Mouse (Mus musculus) neural tube, embryonic 13.5 days (tissue): Measurements from ENCODE around the gene Lgi2. TPM values are rescaled to one million over a fixed set of nuclear protein-coding genes. Genes with fewer than 3 reads are reported as not detected.

Experiments
- ATAC-seq: fragments of 200-750 bp; cut with Nextera tagmentation; 2 replicates; pipeline ENCODE4 v1.8.0; 2017; ENCODE audit warnings: low read depth, mild to moderate bottlenecking, moderate TSS enrichment, moderate library complexity
- H3K27ac ChIP-seq: fragments of 300-500 bp; sonication (generic); replicated peaks from 2 replicates; pipeline ENCODE4 v1.5.1; 2015; ENCODE audit warnings: moderate library complexity, mild to moderate bottlenecking, inconsistent platforms
- H3K27me3 ChIP-seq: fragments of 300-500 bp; sonication (generic); 2 replicates; pipeline ENCODE4 v1.6.1; 2015; ENCODE audit warnings: mild to moderate bottlenecking, inconsistent platforms
- H3K36me3 ChIP-seq: fragments of 300-500 bp; sonication (generic); 2 replicates; pipeline ENCODE4 v1.6.1; 2015; ENCODE audit warnings: mild to moderate bottlenecking, inconsistent platforms
- H3K4me1 ChIP-seq: fragments of 300-500 bp; sonication (generic); replicated peaks from 2 replicates; pipeline ENCODE4 v1.6.1; 2015; ENCODE audit warnings: inconsistent platforms
- H3K4me2 ChIP-seq: fragments of 300-500 bp; sonication (generic); 2 replicates; pipeline ENCODE4 v1.6.1; 2015; ENCODE audit warnings: inconsistent platforms, mild to moderate bottlenecking, moderate library complexity
- H3K4me3 ChIP-seq: fragments of 300-500 bp; sonication (generic); 2 replicates; pipeline ENCODE4 v1.5.1; 2015; ENCODE audit warnings: mild to moderate bottlenecking, inconsistent platforms
- H3K9ac ChIP-seq: fragments of 300-500 bp; sonication (generic); 2 replicates; pipeline ENCODE4 v1.6.1; 2015; ENCODE audit warnings: moderate library complexity, mild to moderate bottlenecking, inconsistent platforms
- H3K9me3 ChIP-seq: fragments of 300-500 bp; sonication (generic); 2 replicates; pipeline ENCODE4 v1.6.1; 2016; ENCODE audit warnings: inconsistent platforms
- WGBS: fragments of 180-500 bp; shearing (Covaris S2); methylation state at CpG from one replicate; pipeline ENCODE4 v1.1.7; 2015; 5-methylcytosine and 5-hydroxymethylcytosine counted together
- polyA plus RNA-seq: library from polyadenylated mRNA; unstranded; fragments of >200 nt; fragmentation: Nextera tagmentation; extraction: Ambion mirVana; gene quantifications from 2 replicates; pipeline ENCODE4 v1.2.1, GENCODE M21; 2015

Gene Lgi2
- polyA plus RNA-seq, 1 experiment from 2014 or later = 3.1 TPM

DNA sequence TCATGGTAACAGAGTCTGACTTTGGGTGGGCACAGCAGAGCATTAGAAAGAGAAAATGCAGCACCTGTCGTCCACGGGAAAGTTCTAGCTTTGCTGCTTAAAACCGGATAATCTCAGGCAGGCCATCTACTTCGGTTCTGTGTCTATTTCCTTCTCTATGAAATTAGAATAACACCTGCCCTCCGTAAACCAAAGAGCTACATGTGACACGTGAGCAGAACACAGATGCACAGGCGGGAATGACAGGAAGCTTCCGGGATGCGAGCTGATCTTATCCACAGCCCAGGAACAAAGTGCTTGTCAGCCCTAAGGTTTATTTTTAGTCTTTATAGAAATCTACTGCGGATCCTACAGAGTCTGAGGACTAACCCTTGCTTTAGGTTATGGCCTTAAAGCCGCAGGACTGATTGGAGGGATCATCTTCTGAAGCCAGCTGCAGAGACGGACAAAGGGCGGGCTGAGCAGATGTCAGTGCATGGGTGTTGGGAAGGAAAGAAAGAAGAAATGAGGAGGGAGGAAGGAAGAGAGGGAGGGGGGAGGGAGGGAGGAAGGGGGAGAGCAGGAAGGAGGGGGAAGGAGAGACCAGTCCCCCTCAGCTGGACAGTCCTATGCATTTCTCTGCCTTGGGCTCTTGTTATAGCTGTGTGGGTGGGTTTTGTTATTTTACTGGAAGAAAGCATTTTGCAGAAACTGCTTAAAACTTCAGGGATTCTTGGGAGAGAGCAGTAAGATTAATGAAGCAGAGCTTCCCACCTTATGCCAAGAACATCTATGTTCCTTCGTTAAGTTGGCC lies 31.3 kb downstream of the Lgi2 start:
- H3K27me3 ChIP-seq = no peaks in the 10 kb centered on the region
- 80% methylated on average over 14 of the region's 14 CpGs for WGBS
- no peak overlapping the region for H3K4me2 ChIP-seq
- H3K27ac ChIP-seq = no peak overlapping the region
- H3K4me3 ChIP-seq = no peak overlapping the region
- no peak overlapping the region for H3K9ac ChIP-seq
- 0 out of 2 replicates have a peak, but pooled peaks cover 6% of the 10 kb centered on the region for H3K36me3 ChIP-seq
- no peak for ATAC-seq
- peaks cover 10% of the 10 kb centered on the region; the same call in 1 of the 2 replicates for H3K4me1 ChIP-seq
- no peaks in the 10 kb centered on the region for H3K9me3 ChIP-seq

DNA sequence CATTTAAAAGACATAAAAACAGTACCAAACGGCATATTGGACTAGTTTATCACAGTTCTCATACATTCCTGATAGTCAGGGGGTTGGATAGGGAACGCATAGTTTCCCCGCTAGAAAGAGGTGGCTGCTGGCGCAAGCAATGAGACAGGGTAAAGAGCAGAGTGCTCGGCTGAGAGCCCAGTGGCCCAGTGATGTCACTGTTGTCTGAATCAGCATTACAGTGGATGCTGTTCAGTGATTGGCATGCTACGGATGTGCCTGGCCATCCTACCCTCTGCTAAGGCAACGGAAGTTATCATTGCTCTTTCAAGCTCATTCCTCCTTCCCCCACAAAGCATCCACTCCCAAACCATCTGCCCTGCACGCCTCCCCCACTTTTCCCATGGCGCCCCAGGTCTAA lies 32.6 kb downstream of the Lgi2 start:
- Histone ChIP-seq H3K36me3 (0 out of 2 replicates have a peak, but pooled peaks cover 6% of the 10 kb centered on the region), H3K4me3 (no peak overlapping the region), H3K27ac (no peak overlapping the region), H3K27me3 (no peaks in the 10 kb centered on the region), H3K4me2 (no peak overlapping the region), H3K9ac (no peak overlapping the region), H3K9me3 (no peaks in the 10 kb centered on the region), H3K4me1 (peaks cover 10% of the 10 kb centered on the region; the same call in 1 of the 2 replicates)
- 85% methylated on average over 9 of the region's 9 CpGs for WGBS
- ATAC-seq = no peak

DNA sequence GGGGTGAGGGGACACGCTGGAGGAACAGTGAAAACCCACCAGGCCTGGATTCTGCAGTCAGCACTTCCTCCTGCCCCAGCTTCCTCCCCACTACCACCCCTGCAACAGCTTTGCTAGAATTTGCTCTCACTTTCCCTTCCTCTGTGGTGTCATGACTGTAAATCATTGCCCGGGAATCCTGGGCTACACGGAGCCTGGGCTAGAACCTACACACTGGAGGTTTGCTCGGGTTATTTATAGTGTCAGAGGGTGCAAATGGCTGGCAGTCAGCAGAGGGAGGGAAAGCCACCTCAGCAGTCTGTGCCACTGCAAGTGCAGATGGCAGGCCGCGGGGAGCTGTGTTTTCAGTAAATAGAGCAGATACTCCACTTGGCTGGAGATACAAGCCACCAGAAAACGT lies 37.7 kb downstream of the Lgi2 start:
- WGBS = 47% methylated on average over 7 of the region's 7 CpGs

DNA sequence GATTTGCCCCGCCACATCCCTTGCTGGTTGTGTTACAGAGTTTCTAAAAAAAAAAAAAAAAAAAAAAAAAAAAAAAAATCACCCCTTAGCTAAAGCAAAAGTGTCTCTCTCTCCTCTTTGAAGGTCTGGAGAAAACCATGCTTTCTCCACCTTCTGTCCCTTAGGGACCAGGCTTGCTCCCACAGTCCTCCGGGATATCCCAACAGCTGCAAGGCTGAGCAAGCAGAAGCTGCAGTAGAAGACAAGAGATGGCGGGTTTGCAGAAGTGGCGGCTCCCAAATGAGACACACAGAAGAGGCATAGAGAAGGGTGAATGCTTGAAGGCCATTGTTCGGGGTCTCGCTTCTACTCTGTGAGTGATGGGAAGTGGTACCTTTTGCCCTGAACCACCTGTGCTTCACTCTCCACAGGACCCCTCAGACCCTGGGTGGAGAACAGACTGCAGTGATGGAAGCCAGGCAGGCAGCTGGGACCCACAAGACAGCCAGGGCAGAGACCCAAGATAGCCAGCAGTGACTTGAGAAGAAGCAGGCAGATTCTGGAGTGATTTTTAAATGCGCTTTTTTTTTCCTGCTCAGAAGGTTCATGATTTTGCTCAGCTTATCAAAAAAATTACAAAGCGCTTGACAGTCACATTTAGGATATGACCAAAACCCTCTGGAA lies 39.8 kb downstream of the Lgi2 start:
- Histone ChIP-seq H3K36me3 (no peaks in the 10 kb centered on the region), H3K4me1 (no peaks in the 10 kb centered on the region), H3K4me2 (no peak overlapping the region), H3K27me3 (no peaks in the 10 kb centered on the region), H3K9me3 (no peaks in the 10 kb centered on the region), H3K4me3 (no peak overlapping the region), H3K27ac (no peak overlapping the region), H3K9ac (no peak overlapping the region)
- no peak for ATAC-seq
- 88% methylated on average over 8 of the region's 8 CpGs for WGBS

More for the DNA sequence above, 37.7 kb downstream of the Lgi2 start:
- no peak overlapping the region for H3K27ac ChIP-seq
- no peaks in the 10 kb centered on the region for H3K4me1 ChIP-seq
- H3K9me3 ChIP-seq = no peaks in the 10 kb centered on the region
- H3K9ac ChIP-seq = no peak overlapping the region
- ATAC-seq = no peak
- no peak overlapping the region for H3K4me3 ChIP-seq
- H3K36me3 ChIP-seq = no peaks in the 10 kb centered on the region
- H3K4me2 ChIP-seq = no peak overlapping the region
- no peaks in the 10 kb centered on the region for H3K27me3 ChIP-seq

DNA sequence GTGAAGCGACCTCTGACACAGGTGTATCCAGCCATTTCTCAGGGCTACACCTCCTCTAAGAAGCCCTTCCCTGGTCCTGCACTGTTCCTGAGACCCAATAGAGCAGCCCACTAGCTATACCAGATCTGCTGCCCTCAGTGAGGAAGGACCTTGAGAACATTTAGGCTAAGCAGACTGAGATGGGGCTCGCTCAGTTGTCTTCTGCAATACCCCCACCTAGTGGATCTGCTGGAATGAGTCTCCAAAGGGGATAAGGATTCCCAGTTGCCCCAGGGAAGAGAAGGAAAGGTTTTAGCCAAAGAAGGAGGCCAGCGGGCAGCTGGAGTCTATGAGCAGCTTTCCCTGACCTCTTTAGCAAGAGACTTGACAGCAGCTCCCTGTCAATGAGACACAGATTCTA lies 42.1 kb downstream of the Lgi2 start:
- H3K9me3 ChIP-seq = no peaks in the 10 kb centered on the region
- H3K9ac ChIP-seq = no peak overlapping the region
- no peak overlapping the region for H3K4me3 ChIP-seq
- WGBS = 55% methylated on average over 3 of the region's 3 CpGs
- H3K27ac ChIP-seq = no peak overlapping the region
- H3K4me1 ChIP-seq = no peaks in the 10 kb centered on the region
- no peak overlapping the region for H3K4me2 ChIP-seq
- no peaks in the 10 kb centered on the region for H3K27me3 ChIP-seq
- H3K36me3 ChIP-seq = no peaks in the 10 kb centered on the region
- ATAC-seq = 0 out of 2 replicates have a peak, but pooled peaks have one; percentile 50

DNA sequence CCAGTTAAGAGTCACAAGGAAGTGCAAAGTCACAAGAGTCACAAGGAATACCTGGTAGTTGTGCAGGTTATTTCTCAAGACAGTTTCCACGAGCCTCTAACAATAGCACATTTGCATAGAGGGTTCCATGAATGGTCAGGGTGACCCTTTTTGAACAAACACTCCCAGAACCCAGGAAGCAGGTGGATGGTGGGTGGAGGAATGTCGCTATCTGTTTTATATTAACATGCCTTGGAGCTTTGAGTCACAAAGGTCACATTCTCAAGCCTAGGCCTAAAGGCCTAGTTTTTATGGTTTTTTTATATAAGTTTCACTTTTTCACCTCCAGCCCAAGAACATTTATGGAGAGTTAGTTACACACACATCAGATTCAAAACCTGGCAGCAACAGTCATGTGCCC lies 46.3 kb downstream of the Lgi2 start:
- 80% methylated on average over 2 of the region's 2 CpGs for whole genome bisulfite sequencing
- H3K27ac ChIP-seq = no peak overlapping the region
- H3K9ac ChIP-seq = no peak overlapping the region
- no peak for ATAC-seq
- no peaks in the 10 kb centered on the region for H3K36me3 ChIP-seq
- peaks cover 12% of the 10 kb centered on the region for H3K4me1 ChIP-seq
- no peaks in the 10 kb centered on the region for H3K9me3 ChIP-seq
- H3K27me3 ChIP-seq = peaks cover 5% of the 10 kb centered on the region
- no peak overlapping the region for H3K4me3 ChIP-seq
- H3K4me2 ChIP-seq = no peak overlapping the region

DNA sequence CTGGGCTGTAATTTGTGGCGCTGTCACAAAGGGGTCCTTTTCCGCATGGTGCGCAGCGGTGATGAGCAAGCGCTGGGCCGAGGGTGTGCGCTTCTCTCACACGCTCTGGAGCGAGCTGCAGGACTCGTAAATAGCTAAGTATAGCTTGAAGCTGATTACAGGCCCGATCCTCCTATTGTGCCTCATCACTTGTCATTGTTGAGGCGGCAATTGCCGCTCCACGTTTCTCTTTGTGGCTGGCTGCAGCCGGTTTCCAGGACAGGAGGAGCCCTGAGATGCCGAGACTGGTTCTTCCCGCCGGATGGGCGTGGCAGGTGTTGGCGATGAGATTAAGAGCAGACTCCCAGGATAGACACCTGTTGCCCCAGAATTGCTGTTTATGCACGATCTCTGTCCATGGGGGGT lies 50.2 kb downstream of the Lgi2 start:
- peak overlapping the region; percentile 67 for H3K9ac ChIP-seq
- peak overlapping the region; percentile 36 for H3K4me3 ChIP-seq
- H3K4me2 ChIP-seq = peak overlapping the region; percentile 69
- no peaks in the 10 kb centered on the region for H3K9me3 ChIP-seq
- peak; percentile 84 for ATAC-seq
- no peaks in the 10 kb centered on the region for H3K36me3 ChIP-seq
- WGBS = 15% methylated on average over 21 of the region's 21 CpGs
- peaks cover 5% of the 10 kb centered on the region for H3K27me3 ChIP-seq
- H3K27ac ChIP-seq = no peak overlapping the region
- peaks cover 12% of the 10 kb centered on the region for H3K4me1 ChIP-seq

DNA sequence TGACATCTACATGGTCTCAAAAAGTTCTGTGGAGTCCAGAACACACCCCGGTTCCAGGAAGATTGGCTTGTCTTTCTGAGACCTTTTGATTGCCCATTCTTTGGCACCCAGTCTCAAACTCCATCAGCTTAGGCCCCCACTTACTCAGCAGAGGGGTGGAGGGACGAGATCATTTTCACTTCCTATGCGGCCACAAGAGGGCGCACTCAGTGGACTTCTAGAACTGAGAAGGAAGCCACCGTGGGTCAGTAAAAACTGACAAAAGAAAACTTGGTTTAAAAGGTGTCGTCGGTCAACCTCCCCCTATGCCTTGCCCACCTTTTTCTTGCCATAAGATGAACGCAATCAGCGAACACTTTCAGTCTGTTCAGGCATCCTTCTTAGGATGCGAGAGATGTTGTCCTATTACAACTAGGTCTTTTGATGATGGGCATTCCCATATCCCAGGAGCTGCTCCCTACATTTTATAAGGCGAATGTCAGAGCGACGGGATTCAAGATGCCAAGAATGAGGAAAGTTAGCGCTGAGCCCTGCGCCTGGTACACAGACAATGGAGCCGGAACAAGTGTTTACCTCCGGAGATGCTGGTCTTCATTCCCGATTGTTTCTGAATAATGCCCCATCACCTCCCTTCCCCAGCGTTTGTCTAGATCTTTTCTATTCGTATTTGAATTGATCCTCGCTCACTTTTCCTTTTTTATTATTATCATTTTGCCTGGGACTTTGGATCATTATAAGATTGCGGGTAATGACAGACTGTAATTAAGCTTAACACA lies 50.8 kb downstream of the Lgi2 start:
- peak overlapping the region; percentile 36 for H3K4me3 ChIP-seq
- peak overlapping the region; percentile 67 for H3K9ac ChIP-seq
- peak; percentile 50; the same call in 1 of the 2 replicates for ATAC-seq
- peaks cover 12% of the 10 kb centered on the region for H3K4me1 ChIP-seq
- no peak overlapping the region for H3K27ac ChIP-seq
- H3K27me3 ChIP-seq = peaks cover 5% of the 10 kb centered on the region
- 21% methylated on average over 22 of the region's 22 CpGs for WGBS
- no peaks in the 10 kb centered on the region for H3K36me3 ChIP-seq
- peak overlapping the region; percentile 69 for H3K4me2 ChIP-seq
- no peaks in the 10 kb centered on the region for H3K9me3 ChIP-seq

DNA sequence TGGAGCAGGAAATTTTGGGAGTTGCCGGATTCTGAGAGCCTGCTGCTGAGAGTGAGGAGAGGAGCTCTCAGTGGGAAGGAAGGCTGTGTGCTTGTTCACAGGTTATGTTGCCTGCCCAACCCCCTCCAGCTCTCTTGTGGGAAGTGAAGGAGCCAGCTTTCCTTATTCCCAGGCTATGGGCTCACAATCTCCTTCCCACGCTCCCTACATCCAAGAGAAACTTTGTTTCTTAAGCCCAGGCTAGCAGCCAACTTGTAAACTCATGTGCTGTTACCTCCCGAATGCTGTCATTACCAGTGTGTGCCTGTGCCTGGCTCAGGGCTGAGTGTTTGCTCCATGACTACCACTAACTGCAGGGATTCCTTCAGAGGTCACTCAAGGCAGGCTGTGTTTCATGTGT lies 55.2 kb downstream of the Lgi2 start:
- Histone ChIP-seq H3K36me3 (no peaks in the 10 kb centered on the region), H3K4me1 (peaks cover 8% of the 10 kb centered on the region), H3K4me3 (no peak overlapping the region), H3K9ac (no peak overlapping the region), H3K9me3 (no peaks in the 10 kb centered on the region), H3K27ac (no peak overlapping the region), H3K4me2 (no peak overlapping the region), H3K27me3 (no peaks in the 10 kb centered on the region)
- ATAC-seq = no peak
- WGBS = 72% methylated on average over 3 of the region's 3 CpGs

DNA sequence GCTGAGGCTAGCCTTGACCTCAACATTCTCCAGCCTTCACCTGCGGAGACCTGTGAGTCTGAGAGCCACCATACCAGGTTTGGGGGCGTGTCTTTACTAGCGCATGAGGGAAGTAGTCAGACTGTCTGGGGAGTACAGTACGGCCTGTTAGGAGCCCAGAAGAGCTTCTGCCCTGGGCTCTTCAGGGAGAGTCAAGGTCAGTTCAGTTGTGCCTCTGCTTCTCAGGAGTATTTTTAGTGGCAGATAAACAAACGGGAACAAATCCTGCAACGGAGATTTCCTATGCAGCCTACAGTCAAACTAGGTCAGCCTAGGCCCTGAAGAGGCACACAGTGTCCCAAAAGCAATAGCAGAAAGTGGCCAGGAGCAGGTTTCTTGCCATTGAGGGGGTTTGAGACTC lies 56.8 kb downstream of the Lgi2 start:
- Histone ChIP-seq H3K9me3 (no peaks in the 10 kb centered on the region), H3K36me3 (no peaks in the 10 kb centered on the region), H3K27me3 (no peaks in the 10 kb centered on the region), H3K4me3 (no peak overlapping the region), H3K4me2 (no peak overlapping the region), H3K4me1 (no peaks in the 10 kb centered on the region), H3K9ac (no peak overlapping the region), H3K27ac (no peak overlapping the region)
- 88% methylated on average over 6 of the region's 6 CpGs for WGBS
- no peak for ATAC-seq

DNA sequence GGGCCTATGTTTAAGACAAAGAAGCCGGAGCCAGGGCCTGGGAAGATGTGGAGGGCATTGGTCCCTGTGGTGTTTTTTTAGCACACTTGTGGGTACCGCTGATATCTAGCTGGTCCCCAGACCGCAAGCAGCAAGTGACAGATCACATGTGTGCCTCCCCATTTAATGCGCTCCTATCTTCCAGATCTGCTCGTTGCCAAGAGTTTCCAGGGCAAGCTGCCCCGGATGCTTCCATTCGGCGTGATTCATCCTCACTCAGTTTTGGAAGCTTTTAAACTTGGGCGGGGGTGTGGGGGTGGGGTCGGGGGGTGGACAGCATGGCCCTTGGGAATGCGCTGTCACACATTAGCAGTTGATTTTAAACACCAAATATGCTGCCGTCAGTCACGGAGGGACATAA lies 61.6 kb downstream of the Lgi2 start:
- Histone ChIP-seq H3K9ac (no peak overlapping the region), H3K4me3 (no peak overlapping the region), H3K4me2 (no peak overlapping the region), H3K4me1 (no peaks in the 10 kb centered on the region), H3K27ac (no peak overlapping the region), H3K27me3 (no peaks in the 10 kb centered on the region), H3K36me3 (no peaks in the 10 kb centered on the region), H3K9me3 (no peaks in the 10 kb centered on the region)
- ATAC-seq = no peak
- 79% methylated on average over 13 of the region's 13 CpGs for WGBS

DNA sequence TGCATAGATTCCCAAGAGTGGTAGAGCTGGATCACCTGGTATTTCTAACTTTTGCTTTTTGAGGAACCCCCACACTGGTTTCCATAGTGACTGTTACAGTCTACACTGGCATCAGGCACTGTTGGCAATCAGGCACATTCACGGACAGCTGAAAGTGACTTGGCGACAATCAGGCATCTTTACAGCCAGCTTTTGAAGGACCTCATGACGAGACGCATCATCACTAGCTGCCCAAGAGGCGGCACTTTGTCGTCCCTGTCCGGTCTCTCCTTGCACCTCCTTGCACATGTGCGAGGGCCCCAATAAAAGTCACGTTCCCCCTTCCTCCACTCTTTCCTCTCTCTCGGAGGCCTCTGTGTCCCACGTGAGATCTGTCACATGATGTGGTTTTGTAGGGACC lies 62.1 kb downstream of the Lgi2 start:
- no peak overlapping the region for H3K9ac ChIP-seq
- H3K4me1 ChIP-seq = no peaks in the 10 kb centered on the region
- ATAC-seq = no peak
- H3K27me3 ChIP-seq = no peaks in the 10 kb centered on the region
- H3K9me3 ChIP-seq = no peaks in the 10 kb centered on the region
- no peaks in the 10 kb centered on the region for H3K36me3 ChIP-seq
- H3K4me3 ChIP-seq = no peak overlapping the region
- H3K4me2 ChIP-seq = no peak overlapping the region
- H3K27ac ChIP-seq = no peak overlapping the region
- 90% methylated on average over 11 of the region's 11 CpGs for WGBS
